Mouse (Mus musculus): ENCODE results near the gene Ahsa1. TPM values are rescaled to one million over a fixed set of nuclear protein-coding genes. Genes with fewer than 3 reads are reported as not detected.

Gene Ahsa1
- polyA plus RNA-seq, 1 experiment from 2014 or later = 213 TPM

DNA sequence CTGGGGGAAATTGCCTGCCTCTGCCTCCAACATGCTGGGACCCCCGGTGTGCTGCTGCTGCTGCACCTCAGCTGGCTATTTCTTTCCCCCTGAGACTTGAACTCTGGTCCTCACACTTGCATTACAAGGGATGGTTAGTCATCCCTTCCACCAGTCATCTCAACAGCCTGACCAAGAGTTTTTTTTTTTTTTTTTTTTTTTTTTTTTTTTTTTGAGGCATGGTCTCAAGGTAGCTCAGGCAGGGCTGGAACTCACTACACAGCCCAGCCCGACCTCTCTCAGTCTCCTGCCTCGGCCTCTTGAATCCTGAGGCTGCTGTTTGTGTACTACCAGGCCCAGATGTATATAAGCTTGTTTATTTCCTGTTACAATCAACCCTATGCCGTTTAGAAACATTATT is 18.0 kb downstream of the Ahsa1 start:
- ATAC-seq (replicated peaks; ENCODE audit: low FRiP score) = no peak
- WGBS = 85% methylated on average over 4 of the region's 4 CpGs
- no peak for DNase-seq (ENCODE audit: low spot score)

DNA sequence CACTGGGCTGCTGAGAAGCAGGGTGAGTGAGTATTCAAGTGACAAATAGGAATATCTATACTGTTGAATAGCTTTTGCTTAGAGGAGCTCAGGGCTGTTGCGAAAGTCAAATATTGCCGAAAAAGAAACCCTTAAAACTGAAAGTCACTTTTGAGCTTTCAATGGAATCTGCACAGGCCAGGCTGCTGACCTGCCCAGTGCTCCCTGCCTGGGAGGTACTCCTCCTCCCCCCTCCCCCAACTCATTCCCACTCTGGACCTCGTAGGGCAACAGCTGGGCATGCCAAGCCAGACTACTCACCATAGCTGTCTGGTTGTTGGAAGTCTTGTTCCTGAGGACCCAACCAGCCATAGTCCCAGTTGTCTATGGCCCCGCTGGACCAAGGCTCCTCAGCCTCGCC is 18.4 kb downstream of the Ahsa1 start:
- ATAC-seq (replicated peaks; ENCODE audit: low FRiP score) (no peak), DNase-seq (ENCODE audit: low spot score) (no peak)
- no peak overlapping the region for H3K9ac ChIP-seq (ENCODE audit: low read length)
- H3K27me3 ChIP-seq (ENCODE audit: control insufficient read depth, insufficient read depth, low read length) = no peaks in the 10 kb centered on the region
- WGBS = 89% methylated on average over 5 of the region's 5 CpGs
- no peaks in the 10 kb centered on the region for H3K9me3 ChIP-seq (ENCODE audit: control insufficient read depth, low read length)
- H3K4me3 ChIP-seq (ENCODE audit: low read depth, low read length) = no peak overlapping the region
- no peaks in the 10 kb centered on the region for H3K36me3 ChIP-seq (ENCODE audit: control insufficient read depth, insufficient read depth, low read length)
- no peak overlapping the region for H3K27ac ChIP-seq (ENCODE audit: low read depth, low read length)
- H3K4me1 ChIP-seq (replicated peaks; ENCODE audit: control insufficient read depth, insufficient read depth, low read length) = no peaks in the 10 kb centered on the region
- H3K4me2 ChIP-seq (ENCODE audit: low read depth, low read length, severe bottlenecking) = no peak overlapping the region

More for the DNA sequence above, 18.0 kb downstream of the Ahsa1 start:
- no peaks in the 10 kb centered on the region for H3K4me1 ChIP-seq (replicated peaks; ENCODE audit: control insufficient read depth, insufficient read depth, low read length)
- H3K4me3 ChIP-seq (ENCODE audit: low read depth, low read length) = no peak overlapping the region
- no peaks in the 10 kb centered on the region for H3K27me3 ChIP-seq (ENCODE audit: control insufficient read depth, insufficient read depth, low read length)
- no peaks in the 10 kb centered on the region for H3K36me3 ChIP-seq (ENCODE audit: control insufficient read depth, insufficient read depth, low read length)
- no peak overlapping the region for H3K9ac ChIP-seq (ENCODE audit: low read length)
- no peak overlapping the region for H3K4me2 ChIP-seq (ENCODE audit: low read depth, low read length, severe bottlenecking)
- no peaks in the 10 kb centered on the region for H3K9me3 ChIP-seq (ENCODE audit: control insufficient read depth, low read length)
- H3K27ac ChIP-seq (ENCODE audit: low read depth, low read length) = no peak overlapping the region

DNA sequence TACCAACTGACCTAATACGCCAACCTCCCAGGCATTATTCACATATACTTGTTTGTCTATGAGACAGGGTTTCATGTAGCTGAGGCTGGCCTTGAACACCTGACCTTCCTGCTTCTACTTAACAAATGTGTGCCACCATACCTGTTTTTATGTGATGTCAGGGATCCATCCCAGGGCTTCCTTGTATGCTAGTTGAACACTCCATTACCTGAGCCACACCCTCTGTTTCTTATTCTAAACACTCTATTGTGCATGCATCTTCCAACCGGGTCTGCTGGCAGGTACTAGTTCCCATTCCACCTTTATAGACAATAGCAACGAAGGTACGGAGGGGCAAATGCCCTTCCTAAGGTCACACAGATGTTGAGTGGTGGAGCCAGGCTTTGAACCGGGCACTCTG is 22.8 kb downstream of the Ahsa1 start:
- Histone ChIP-seq H3K4me2 (ENCODE audit: low read depth, low read length, severe bottlenecking) (no peak overlapping the region), H3K27ac (ENCODE audit: low read depth, low read length) (no peak overlapping the region), H3K9ac (ENCODE audit: low read length) (no peak overlapping the region), H3K27me3 (ENCODE audit: control insufficient read depth, insufficient read depth, low read length) (no peaks in the 10 kb centered on the region), H3K36me3 (ENCODE audit: control insufficient read depth, insufficient read depth, low read length) (no peaks in the 10 kb centered on the region), H3K4me1 (replicated peaks; ENCODE audit: control insufficient read depth, insufficient read depth, low read length) (no peaks in the 10 kb centered on the region), H3K9me3 (ENCODE audit: control insufficient read depth, low read length) (no peaks in the 10 kb centered on the region), H3K4me3 (ENCODE audit: low read depth, low read length) (no peak overlapping the region)
- no peak for DNase-seq (ENCODE audit: low spot score)
- no peak for ATAC-seq (replicated peaks; ENCODE audit: low FRiP score)
- WGBS = 88% methylated on average over 5 of the region's 5 CpGs

DNA sequence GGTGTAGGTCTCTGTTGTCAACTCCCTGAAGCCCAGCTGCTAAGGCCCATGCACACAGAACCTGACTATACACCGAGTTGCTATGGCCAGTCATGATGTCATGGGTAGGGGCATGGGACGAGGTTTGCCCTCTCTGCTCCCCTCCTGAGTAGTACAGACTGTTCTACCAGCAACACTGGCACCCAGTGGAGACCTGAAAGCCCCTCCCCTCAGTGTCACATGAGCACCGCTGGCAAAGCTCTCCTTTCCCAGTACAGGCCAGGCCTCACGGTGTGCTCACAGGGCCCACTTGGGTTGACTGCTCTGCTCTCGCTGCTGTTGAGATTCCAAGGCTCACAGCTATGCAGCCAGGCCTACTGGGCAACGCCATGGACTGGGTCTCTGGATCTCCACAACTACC is 27.7 kb downstream of the Ahsa1 start:
- no peak overlapping the region for H3K4me3 ChIP-seq (ENCODE audit: low read depth, low read length)

DNA sequence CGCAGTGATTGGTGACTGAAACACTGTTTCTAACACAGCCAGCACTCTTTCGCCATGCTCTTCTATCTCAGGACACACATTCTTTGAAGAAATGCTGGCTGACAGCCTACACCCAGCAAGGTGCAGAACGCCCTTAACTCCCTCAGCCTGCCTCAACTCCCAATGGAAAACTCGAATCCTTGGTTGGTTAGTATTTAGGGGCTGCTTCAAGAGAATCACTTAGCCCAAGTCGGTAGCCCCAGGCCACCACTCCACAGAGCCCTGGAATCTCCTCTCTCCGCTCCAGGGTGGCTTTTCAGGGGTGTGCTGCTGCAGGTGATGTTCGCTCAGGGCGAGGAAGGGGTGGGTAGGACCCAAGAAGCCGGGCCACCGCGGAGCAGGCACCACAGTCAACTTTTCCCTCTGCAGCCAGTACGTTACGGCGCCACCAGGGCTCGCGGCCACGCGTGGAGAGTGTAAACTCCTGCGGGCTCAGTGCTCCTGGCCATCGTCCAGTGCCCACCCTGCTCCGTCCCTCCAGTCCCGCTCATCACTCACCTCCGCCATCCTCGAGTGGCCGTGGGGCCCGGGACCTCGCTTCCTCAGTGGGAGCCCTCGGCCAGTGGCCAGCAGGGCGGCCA is 32.9 kb downstream of the Ahsa1 start:
- no peaks in the 10 kb centered on the region for H3K36me3 ChIP-seq (ENCODE audit: control insufficient read depth, insufficient read depth, low read length)
- WGBS = 10% methylated on average over 25 of the region's 29 CpGs

More for the DNA sequence above, 27.7 kb downstream of the Ahsa1 start:
- no peak for DNase-seq (ENCODE audit: low spot score)
- no peak overlapping the region for H3K27ac ChIP-seq (ENCODE audit: low read depth, low read length)
- no peaks in the 10 kb centered on the region for H3K9me3 ChIP-seq (ENCODE audit: control insufficient read depth, low read length)
- WGBS = 74% methylated on average over 6 of the region's 6 CpGs
- peaks cover 1% of the 10 kb centered on the region; the same call in 1 of the 2 replicates for H3K27me3 ChIP-seq (ENCODE audit: control insufficient read depth, insufficient read depth, low read length)
- H3K9ac ChIP-seq (ENCODE audit: low read length) = no peak overlapping the region
- H3K4me1 ChIP-seq (replicated peaks; ENCODE audit: control insufficient read depth, insufficient read depth, low read length) = no peaks in the 10 kb centered on the region
- ATAC-seq (replicated peaks; ENCODE audit: low FRiP score) = no peak
- no peaks in the 10 kb centered on the region for H3K36me3 ChIP-seq (ENCODE audit: control insufficient read depth, insufficient read depth, low read length)
- no peak overlapping the region for H3K4me2 ChIP-seq (ENCODE audit: low read depth, low read length, severe bottlenecking)

GRCm38 (mm10) chr12:87299657-87300440 is 33.6 kb downstream of the Ahsa1 start, which contains the start of gene Ism2:
Gene Ism2, minus strand, starts transcription at chr12:87299705.
- Histone ChIP-seq H3K4me3 (ENCODE audit: low read depth, low read length) (peak within 1 kb of the TSS; percentile 68), H3K27me3 (ENCODE audit: control insufficient read depth, insufficient read depth, low read length) (peaks cover 15% of the 10 kb centered on the region), H3K36me3 (ENCODE audit: control insufficient read depth, insufficient read depth, low read length) (no peaks in the 10 kb centered on the region), H3K4me1 (replicated peaks; ENCODE audit: control insufficient read depth, insufficient read depth, low read length) (peaks cover 2% of the 10 kb centered on the region; the same call in 1 of the 2 replicates), H3K4me2 (ENCODE audit: low read depth, low read length, severe bottlenecking) (peak within 1 kb of the TSS; percentile 96), H3K9ac (ENCODE audit: low read length) (peak within 1 kb of the TSS; percentile 70), H3K27ac (ENCODE audit: low read depth, low read length) (no peak within 1 kb of the TSS), H3K9me3 (ENCODE audit: control insufficient read depth, low read length) (no peaks in the 10 kb centered on the region)
- WGBS = under 1% methylated on average over 78 of the region's 86 CpGs
- ATAC-seq (replicated peaks; ENCODE audit: low FRiP score) (peak; percentile 81), DNase-seq (ENCODE audit: low spot score) (peak; percentile 77)

More for the DNA sequence above, 32.9 kb downstream of the Ahsa1 start:
- no peaks in the 10 kb centered on the region for H3K9me3 ChIP-seq (ENCODE audit: control insufficient read depth, low read length)
- H3K4me3 ChIP-seq (ENCODE audit: low read depth, low read length) = peak overlapping the region; percentile 68
- peaks cover 2% of the 10 kb centered on the region; the same call in 1 of the 2 replicates for H3K4me1 ChIP-seq (replicated peaks; ENCODE audit: control insufficient read depth, insufficient read depth, low read length)
- H3K27ac ChIP-seq (ENCODE audit: low read depth, low read length) = no peak overlapping the region
- ATAC-seq (replicated peaks; ENCODE audit: low FRiP score) (peak; percentile 62; the same call in 1 of the 2 replicates), DNase-seq (ENCODE audit: low spot score) (no peak)
- H3K27me3 ChIP-seq (ENCODE audit: control insufficient read depth, insufficient read depth, low read length) = peaks cover 15% of the 10 kb centered on the region
- H3K9ac ChIP-seq (ENCODE audit: low read length) = peak overlapping the region; percentile 70
- peak overlapping the region; percentile 96 for H3K4me2 ChIP-seq (ENCODE audit: low read depth, low read length, severe bottlenecking)

GRCm38 (mm10) chr12:87300441-87300690 is 34.1 kb downstream of the Ahsa1 start:
- Histone ChIP-seq H3K9me3 (ENCODE audit: control insufficient read depth, low read length) (no peaks in the 10 kb centered on the region), H3K27me3 (ENCODE audit: control insufficient read depth, insufficient read depth, low read length) (peaks cover 15% of the 10 kb centered on the region), H3K4me2 (ENCODE audit: low read depth, low read length, severe bottlenecking) (peak overlapping the region; percentile 96), H3K4me1 (replicated peaks; ENCODE audit: control insufficient read depth, insufficient read depth, low read length) (peaks cover 2% of the 10 kb centered on the region; the same call in 1 of the 2 replicates), H3K9ac (ENCODE audit: low read length) (0 out of 2 replicates have a peak overlapping the region, but pooled peaks have one; percentile 70), H3K36me3 (ENCODE audit: control insufficient read depth, insufficient read depth, low read length) (no peaks in the 10 kb centered on the region), H3K27ac (ENCODE audit: low read depth, low read length) (no peak overlapping the region), H3K4me3 (ENCODE audit: low read depth, low read length) (peak overlapping the region; percentile 68)
- ATAC-seq (replicated peaks; ENCODE audit: low FRiP score) (peak; percentile 14; the same call in 1 of the 2 replicates), DNase-seq (ENCODE audit: low spot score) (no peak)
- WGBS = 1% methylated on average over 9 of the region's 9 CpGs

DNA sequence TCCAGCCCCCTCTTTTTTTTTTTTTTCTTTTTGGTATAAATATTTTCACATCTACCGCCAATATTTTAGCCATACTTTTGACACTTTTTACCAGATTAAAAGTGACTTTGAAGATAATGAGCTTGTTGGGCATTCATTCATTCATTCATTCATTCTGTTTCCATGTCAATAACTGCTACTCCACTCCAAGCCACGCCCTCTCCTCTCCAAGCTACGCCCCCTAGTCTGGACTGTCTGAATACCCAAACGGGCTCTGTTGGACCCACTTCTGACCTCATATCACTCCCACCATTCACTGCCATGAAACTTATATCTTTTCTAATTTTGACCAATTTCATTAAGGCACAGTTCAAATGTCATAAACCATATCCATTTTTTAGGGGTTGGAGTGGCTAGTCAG is 34.9 kb downstream of the Ahsa1 start:
- Histone ChIP-seq H3K36me3 (ENCODE audit: control insufficient read depth, insufficient read depth, low read length) (no peaks in the 10 kb centered on the region), H3K9ac (ENCODE audit: low read length) (no peak overlapping the region), H3K4me3 (ENCODE audit: low read depth, low read length) (no peak overlapping the region), H3K4me1 (replicated peaks; ENCODE audit: control insufficient read depth, insufficient read depth, low read length) (peaks cover 4% of the 10 kb centered on the region; the same call in 1 of the 2 replicates), H3K27ac (ENCODE audit: low read depth, low read length) (no peak overlapping the region), H3K27me3 (ENCODE audit: control insufficient read depth, insufficient read depth, low read length) (peaks cover 15% of the 10 kb centered on the region), H3K9me3 (ENCODE audit: control insufficient read depth, low read length) (no peaks in the 10 kb centered on the region), H3K4me2 (ENCODE audit: low read depth, low read length, severe bottlenecking) (no peak overlapping the region)
- ATAC-seq (replicated peaks; ENCODE audit: low FRiP score) (no peak), DNase-seq (ENCODE audit: low spot score) (no peak)
- WGBS = 39% methylated on average over 4 of the region's 4 CpGs
